Mouse (Mus musculus) brain, adult 2 months (tissue): ENCODE results near the gene Olfr1361.

ENCODE experiments used
- DNase-seq: peaks from one replicate; pipeline ENCODE4 v3.0.0; 2011; ENCODE audit warnings: low read depth, low spot score

Olfr1361 gene

GRCm38 (mm10) chr13:21663286-21663685 lies at the start of gene Olfr1361:
Olfr1361 (minus strand) TSS chr13:21663386.
- no peak for DNase-seq

DNA sequence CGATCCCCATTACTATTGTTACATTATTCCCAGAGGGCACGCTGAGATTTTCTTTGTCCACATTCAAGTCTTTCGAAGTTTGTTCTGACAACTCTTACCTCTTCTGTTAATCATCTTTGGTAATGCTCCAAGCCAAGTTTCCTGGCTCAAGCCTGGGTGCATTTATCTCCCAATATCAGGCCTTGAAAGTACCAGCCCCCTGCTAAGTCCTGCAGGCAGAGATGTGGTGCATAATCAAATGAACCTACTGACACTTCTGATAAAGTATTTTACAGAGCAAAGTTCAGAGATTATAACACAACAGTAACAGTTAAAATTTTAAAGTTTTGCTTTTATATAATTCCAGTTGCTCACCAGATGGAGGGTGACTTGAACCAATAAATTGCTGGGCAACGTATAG lies 48.5 kb upstream of the Olfr1361 start:
- DNase-seq, result no peak

DNA sequence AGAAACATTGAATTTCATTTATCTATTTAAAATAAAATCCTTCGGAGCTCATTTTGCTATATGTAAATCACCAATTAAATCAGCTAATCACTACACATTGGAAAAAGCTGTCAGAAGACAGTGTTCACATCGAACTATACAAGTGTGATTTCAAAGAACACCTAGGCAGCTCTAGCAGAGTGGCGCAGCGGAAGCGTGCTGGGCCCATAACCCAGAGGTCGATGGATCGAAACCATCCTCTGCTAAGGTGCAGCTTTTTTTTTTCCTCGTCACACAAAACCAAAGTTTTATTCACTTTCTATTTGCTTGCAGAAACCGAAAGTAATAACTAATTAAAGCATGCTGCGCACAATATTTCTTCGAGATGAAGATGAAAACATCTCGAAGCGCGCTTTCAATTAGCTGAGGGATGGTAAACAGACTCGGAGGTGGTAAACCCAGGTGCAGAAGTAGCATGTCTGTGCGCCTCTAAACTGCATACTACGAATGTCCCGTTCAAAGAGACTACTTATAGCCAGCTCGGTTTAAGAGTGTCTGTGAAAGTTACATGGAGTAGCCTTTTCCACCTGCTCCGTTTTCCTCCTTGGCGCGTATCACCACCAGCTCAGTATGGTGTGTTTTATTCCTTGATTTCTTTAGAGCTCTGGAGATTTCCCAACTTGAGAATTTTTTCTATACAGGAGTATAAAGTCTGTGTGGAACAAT lies 47.8 kb upstream of the Olfr1361 start:
- peak; percentile 77 for DNase-seq

- peak; percentile 93 for DNase-seq
These were observed 47.0 kb upstream of the Olfr1361 start for GRCm38 (mm10) chr13:21710031-21710711.

- DNase-seq, result no peak
These were observed 43.5 kb upstream of the Olfr1361 start for GRCm38 (mm10) chr13:21706669-21707068.

DNA sequence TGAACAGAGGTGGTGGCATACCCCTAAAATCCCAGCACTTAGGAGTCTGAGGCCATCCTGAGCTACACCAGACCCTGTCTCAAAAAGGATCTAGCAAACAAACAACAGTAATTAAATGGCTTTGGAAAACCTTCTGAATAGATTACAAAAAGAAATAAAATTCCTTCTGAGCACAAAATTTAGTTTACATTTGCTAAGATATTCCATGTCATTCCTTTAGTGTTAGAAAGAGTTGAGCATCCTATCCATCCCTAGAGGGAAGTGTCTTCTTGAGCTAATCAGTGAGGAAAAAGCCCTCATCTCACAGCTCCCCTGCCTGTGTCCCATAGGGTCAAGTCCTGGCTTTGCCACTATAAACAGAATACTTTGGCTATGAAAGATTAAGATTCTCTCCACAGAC lies 34.6 kb upstream of the Olfr1361 start, which contains the start of gene Olfr1359:
Gene Olfr1359 (plus strand): TSS at position 301 of the 400 bp plus-strand sequence.
- DNase-seq, result no peak

DNA sequence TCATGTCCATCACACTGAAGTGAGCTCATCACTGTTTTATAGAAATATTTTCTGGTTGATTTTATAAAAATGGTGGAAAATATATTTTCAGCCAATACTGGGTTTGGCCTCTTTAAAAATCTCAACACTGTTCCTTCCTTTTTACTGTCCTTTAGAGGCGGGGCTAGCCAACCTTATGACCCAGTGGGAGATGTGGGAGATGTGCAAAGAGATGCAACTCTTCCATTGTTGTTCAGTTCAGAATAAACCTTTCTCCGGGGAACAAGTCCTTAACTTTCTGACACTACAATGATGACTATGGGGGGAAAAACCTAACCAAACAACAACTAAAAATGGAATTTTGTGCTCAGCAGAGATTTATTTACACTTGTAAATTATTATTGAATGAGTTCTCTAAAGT lies 14.1 kb upstream of the Olfr1361 start, which contains the start of gene Olfr1360:
Gene Olfr1360 (minus strand): TSS at position 101 of the 400 bp plus-strand sequence.
- no peak for DNase-seq

GRCm38 (mm10) chr13:21642418-21642817 lies 20.8 kb downstream of the Olfr1361 start, which contains the start of gene Olfr11:
Olfr11 (minus strand) TSS chr13:21642518.
- DNase-seq, result no peak

DNA sequence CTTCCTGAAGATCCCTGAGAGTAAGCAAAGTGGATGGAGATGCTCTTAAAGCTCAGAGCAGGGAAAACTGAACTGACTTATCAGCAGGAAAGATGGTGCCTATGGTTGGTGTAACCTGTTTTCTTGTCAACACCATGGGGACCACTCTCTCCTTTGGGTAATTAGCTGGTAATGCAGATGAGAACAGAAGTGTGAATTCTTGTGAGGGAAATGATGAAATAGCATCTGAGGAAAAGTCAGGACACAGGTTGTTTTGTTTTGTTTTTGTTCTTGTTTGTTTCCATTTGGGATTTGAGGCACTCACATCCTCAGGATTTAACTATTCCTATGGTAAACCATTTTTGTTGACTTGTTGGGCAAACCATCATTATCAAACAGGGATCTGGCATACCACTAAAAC lies 49.3 kb downstream of the Olfr1361 start, which contains the start of gene Olfr1362:
Gene Olfr1362 (minus strand): TSS at position 101 of the 400 bp plus-strand sequence.
- DNase-seq, result no peak
